Mouse (Mus musculus): Measurements from ENCODE around the gene Senp2. TPM values are rescaled to one million over a fixed set of nuclear protein-coding genes. Genes with fewer than 3 reads are reported as not detected.

Gene Senp2
- polyA plus RNA-seq (2012; rRNA removed), result 31.8 and 42.6 TPM in 2 replicates
- 43.7 and 45.7 TPM in 2 replicates for polyA plus RNA-seq (2014; fragmentation: Nextera tagmentation; extraction: Ambion mirVana)

GRCm38 (mm10) chr16:22009099-22009584 is at the start of gene Senp2:
Senp2 (plus strand) TSS chr16:22009484.
- no peaks in the 10 kb centered on the region for H3K9me3 ChIP-seq (ENCODE audit: control insufficient read depth, low read length)
- ATAC-seq (ENCODE audit: low FRiP score, low read depth), result peak; percentile 98
- H3K27me3 ChIP-seq (ENCODE audit: control insufficient read depth, insufficient read depth, low read length), result no peaks in the 10 kb centered on the region
- peaks cover 9% of the 10 kb centered on the region; the same call in 1 of the 2 replicates for H3K4me1 ChIP-seq (ENCODE audit: control insufficient read depth, insufficient read depth, low read length)
- peak within 1 kb of the TSS; percentile 95 for H3K9ac ChIP-seq (ENCODE audit: low read depth, low read length, severe bottlenecking)
- no peak for TF ChIP-seq POLR2A (IDR thresholded peaks at IDR 0.05; ENCODE audit: borderline replicate concordance, extremely low read depth, insufficient read depth, insufficient read length)
- WGBS, result under 1% methylated on average over 43 of the region's 45 CpGs
- peak within 1 kb of the TSS; percentile 95 for H3K4me3 ChIP-seq (replicated peaks; ENCODE audit: low read length)
- peak within 1 kb of the TSS; percentile 73 for H3K4me2 ChIP-seq (replicated peaks; ENCODE audit: low read depth, low read length, severe bottlenecking)
- H3K27ac ChIP-seq (replicated peaks; ENCODE audit: low read depth, low read length), result peak within 1 kb of the TSS; percentile 81
- H3K36me3 ChIP-seq (ENCODE audit: control insufficient read depth, insufficient read depth, low read length), result peaks cover 3% of the 10 kb centered on the region
- DNase-seq (ENCODE audit: low spot score), result peak; percentile 100

GRCm38 (mm10) chr16:21965576-21965975 is 43.7 kb upstream of the Senp2 start:
- Histone ChIP-seq H3K4me3 (replicated peaks; ENCODE audit: low read length) (no peak overlapping the region), H3K27me3 (ENCODE audit: control insufficient read depth, insufficient read depth, low read length) (no peaks in the 10 kb centered on the region), H3K9ac (ENCODE audit: low read depth, low read length, severe bottlenecking) (no peak overlapping the region), H3K4me2 (replicated peaks; ENCODE audit: low read depth, low read length, severe bottlenecking) (no peak overlapping the region), H3K9me3 (ENCODE audit: control insufficient read depth, low read length) (no peaks in the 10 kb centered on the region), H3K36me3 (ENCODE audit: control insufficient read depth, insufficient read depth, low read length) (no peaks in the 10 kb centered on the region), H3K4me1 (ENCODE audit: control insufficient read depth, insufficient read depth, low read length) (no peaks in the 10 kb centered on the region), H3K27ac (replicated peaks; ENCODE audit: low read depth, low read length) (no peak overlapping the region)
- no peak for ATAC-seq (ENCODE audit: low FRiP score, low read depth)
- 64% methylated on average over 3 of the region's 3 CpGs for WGBS
- no peak for DNase-seq (ENCODE audit: low spot score)
- TF ChIP-seq POLR2A (IDR thresholded peaks at IDR 0.05; ENCODE audit: borderline replicate concordance, extremely low read depth, insufficient read depth, insufficient read length), result no peak

- Histone ChIP-seq H3K9me3 (ENCODE audit: control insufficient read depth, low read length) (no peaks in the 10 kb centered on the region), H3K4me3 (replicated peaks; ENCODE audit: low read length) (no peak overlapping the region), H3K36me3 (ENCODE audit: control insufficient read depth, insufficient read depth, low read length) (no peaks in the 10 kb centered on the region), H3K9ac (ENCODE audit: low read depth, low read length, severe bottlenecking) (no peak overlapping the region), H3K4me1 (ENCODE audit: control insufficient read depth, insufficient read depth, low read length) (no peaks in the 10 kb centered on the region), H3K4me2 (replicated peaks; ENCODE audit: low read depth, low read length, severe bottlenecking) (no peak overlapping the region), H3K27ac (replicated peaks; ENCODE audit: low read depth, low read length) (no peak overlapping the region), H3K27me3 (ENCODE audit: control insufficient read depth, insufficient read depth, low read length) (no peaks in the 10 kb centered on the region)
- ATAC-seq (ENCODE audit: low FRiP score, low read depth), result no peak
- 89% methylated on average over 4 of the region's 5 CpGs for WGBS
- no peak for TF ChIP-seq POLR2A (IDR thresholded peaks at IDR 0.05; ENCODE audit: borderline replicate concordance, extremely low read depth, insufficient read depth, insufficient read length)
- no peak for DNase-seq (ENCODE audit: low spot score)
Measured at GRCm38 (mm10) chr16:21969874-21970273, 39.4 kb upstream of the Senp2 start.

GRCm38 (mm10) chr16:21970536-21970935 is 38.7 kb upstream of the Senp2 start:
- H3K9me3 ChIP-seq (ENCODE audit: control insufficient read depth, low read length), result no peaks in the 10 kb centered on the region
- no peak for DNase-seq (ENCODE audit: low spot score)
- H3K4me3 ChIP-seq (replicated peaks; ENCODE audit: low read length), result no peak overlapping the region
- no peaks in the 10 kb centered on the region for H3K4me1 ChIP-seq (ENCODE audit: control insufficient read depth, insufficient read depth, low read length)
- H3K9ac ChIP-seq (ENCODE audit: low read depth, low read length, severe bottlenecking), result no peak overlapping the region
- TF ChIP-seq POLR2A (IDR thresholded peaks at IDR 0.05; ENCODE audit: borderline replicate concordance, extremely low read depth, insufficient read depth, insufficient read length), result no peak
- no peak overlapping the region for H3K27ac ChIP-seq (replicated peaks; ENCODE audit: low read depth, low read length)
- no peaks in the 10 kb centered on the region for H3K27me3 ChIP-seq (ENCODE audit: control insufficient read depth, insufficient read depth, low read length)
- H3K4me2 ChIP-seq (replicated peaks; ENCODE audit: low read depth, low read length, severe bottlenecking), result no peak overlapping the region
- no peaks in the 10 kb centered on the region for H3K36me3 ChIP-seq (ENCODE audit: control insufficient read depth, insufficient read depth, low read length)
- 86% methylated on average over 6 of the region's 6 CpGs for WGBS
- ATAC-seq (ENCODE audit: low FRiP score, low read depth), result no peak

GRCm38 (mm10) chr16:21971446-21971845 is 37.8 kb upstream of the Senp2 start:
- no peak overlapping the region for H3K27ac ChIP-seq (replicated peaks; ENCODE audit: low read depth, low read length)
- no peak for TF ChIP-seq POLR2A (IDR thresholded peaks at IDR 0.05; ENCODE audit: borderline replicate concordance, extremely low read depth, insufficient read depth, insufficient read length)
- H3K36me3 ChIP-seq (ENCODE audit: control insufficient read depth, insufficient read depth, low read length), result no peaks in the 10 kb centered on the region
- no peaks in the 10 kb centered on the region for H3K9me3 ChIP-seq (ENCODE audit: control insufficient read depth, low read length)
- H3K4me3 ChIP-seq (replicated peaks; ENCODE audit: low read length), result no peak overlapping the region
- no peak; the same call in 1 of the 2 replicates for ATAC-seq (ENCODE audit: low FRiP score, low read depth)
- WGBS, result 59% methylated on average over 4 of the region's 4 CpGs
- no peaks in the 10 kb centered on the region for H3K4me1 ChIP-seq (ENCODE audit: control insufficient read depth, insufficient read depth, low read length)
- H3K4me2 ChIP-seq (replicated peaks; ENCODE audit: low read depth, low read length, severe bottlenecking), result no peak overlapping the region
- no peak overlapping the region for H3K9ac ChIP-seq (ENCODE audit: low read depth, low read length, severe bottlenecking)
- H3K27me3 ChIP-seq (ENCODE audit: control insufficient read depth, insufficient read depth, low read length), result 0 out of 2 replicates have a peak, but pooled peaks cover 5% of the 10 kb centered on the region
- DNase-seq (ENCODE audit: low spot score), result peak; percentile 18
